Mouse (Mus musculus) MN1 (cell line): ENCODE data around the gene Spata31d1d.
"Not testable (repeated sequence)": the region's sequence is repeated elsewhere in the genome, so short reads cannot be mapped to it uniquely, and the experiment has no call there.

ENCODE experiments used
- DNase-seq: peaks from one replicate; pipeline ENCODE4 v3.0.0-alpha.2; 2016; ENCODE audit warnings: low spot score

Spata31d1d gene

DNA sequence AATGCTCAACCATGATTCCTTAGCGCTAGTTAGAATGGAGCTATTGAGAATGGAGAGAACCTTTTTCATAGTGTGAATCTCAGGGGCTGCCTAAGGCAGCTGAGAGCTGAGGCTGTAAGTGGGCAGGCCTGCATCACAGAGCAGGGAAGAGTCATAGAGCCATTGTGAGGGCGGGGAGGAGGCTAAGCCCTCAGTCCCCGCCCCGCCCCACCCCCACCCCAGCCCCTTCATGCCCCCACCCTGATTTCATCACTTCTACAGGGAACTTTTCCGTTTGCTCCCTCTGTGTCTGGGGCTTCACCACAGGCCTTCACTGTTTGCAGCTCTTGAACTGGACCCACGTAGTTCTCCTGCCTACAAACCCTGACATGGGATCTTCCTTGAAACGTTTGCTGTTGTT is at the start of gene Spata31d1d:
Spata31d1d (minus strand) TSS at position 101 of the 400 bp plus-strand sequence.
- DNase-seq, result no peak

DNA sequence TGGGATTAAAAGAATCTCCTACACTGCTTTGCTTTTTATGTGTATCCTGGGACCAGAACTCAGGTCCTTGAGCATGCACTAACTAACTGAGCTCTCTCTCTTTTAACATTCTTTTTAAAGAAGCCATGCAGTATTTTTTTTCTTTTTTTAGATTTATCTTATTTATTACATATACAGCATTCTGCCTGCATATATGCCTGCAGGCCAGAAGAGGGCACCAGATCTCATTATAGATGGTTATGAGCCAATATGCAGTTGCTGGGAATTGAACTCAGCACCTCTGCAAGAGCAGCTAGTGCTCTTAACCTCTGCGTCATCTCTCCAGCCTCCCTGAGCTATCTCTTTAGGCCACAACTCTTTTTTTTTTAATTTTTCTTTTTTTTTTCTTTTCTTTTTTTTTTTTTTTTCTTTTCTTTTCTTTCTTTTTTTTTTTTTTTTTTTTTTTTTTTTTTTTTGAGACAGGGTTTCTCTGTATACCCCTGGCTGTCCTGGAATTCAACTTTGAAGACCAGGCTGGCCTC is 48.3 kb upstream of the Spata31d1d start:
- not testable (repeated sequence) for DNase-seq

DNA sequence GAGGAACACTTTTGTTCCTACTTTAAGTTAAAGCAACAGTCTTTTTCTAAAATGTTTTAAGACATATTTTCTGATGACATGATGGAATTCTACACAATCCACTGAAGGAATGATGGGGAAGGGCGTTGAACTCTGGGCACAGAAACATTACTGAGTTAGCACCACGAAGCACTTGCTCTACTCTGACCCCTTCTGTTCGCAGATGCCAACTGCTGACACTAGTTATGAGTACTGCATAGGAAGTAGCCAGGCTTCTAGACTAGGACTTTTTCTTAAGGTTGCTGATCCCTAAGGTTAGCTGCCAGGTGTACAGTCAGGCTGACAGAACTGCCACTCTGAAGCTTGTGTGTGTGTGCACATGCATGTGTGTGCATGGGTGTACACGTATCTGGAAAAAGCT is 47.7 kb upstream of the Spata31d1d start:
- no peak for DNase-seq

DNA sequence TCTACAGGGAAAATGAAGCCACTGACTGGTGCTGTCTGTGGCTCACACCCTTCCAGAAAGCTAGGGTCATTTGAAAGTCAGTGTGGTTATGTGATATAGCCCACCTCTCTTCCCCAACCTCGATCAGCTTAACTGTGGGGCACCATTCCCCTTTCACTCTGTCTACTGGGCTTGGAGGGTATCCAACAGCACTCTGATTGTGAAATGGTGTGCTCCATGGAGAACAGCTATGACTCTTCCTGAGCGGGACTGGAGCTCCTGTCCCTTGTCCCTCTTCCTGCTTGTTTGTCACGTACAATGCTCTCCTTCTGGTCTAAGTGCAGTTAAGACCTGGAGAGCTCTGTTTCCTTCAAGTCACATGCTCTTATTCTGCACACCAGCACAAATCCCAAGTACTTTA is 43.6 kb upstream of the Spata31d1d start:
- DNase-seq, result no peak

DNA sequence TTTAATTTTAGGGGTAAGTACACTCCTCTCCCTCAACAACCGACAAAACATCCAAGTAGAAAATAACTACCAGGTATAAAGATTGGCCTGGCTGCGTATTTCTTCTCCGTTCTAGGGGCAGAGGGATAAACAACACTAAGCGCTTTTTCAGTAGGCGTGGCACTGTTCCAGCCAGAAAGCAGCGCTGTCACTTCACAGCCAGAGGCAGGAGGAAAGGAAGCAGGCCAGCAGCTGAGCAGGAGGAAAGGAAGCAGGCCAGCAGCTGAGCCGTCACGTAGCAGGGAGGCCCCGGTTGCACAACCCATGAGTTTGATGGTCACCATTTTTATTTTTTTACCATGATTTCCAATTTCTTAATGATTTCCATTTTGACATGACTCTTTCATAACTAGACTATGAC is 39.7 kb upstream of the Spata31d1d start:
- peak; percentile 85 for DNase-seq

DNA sequence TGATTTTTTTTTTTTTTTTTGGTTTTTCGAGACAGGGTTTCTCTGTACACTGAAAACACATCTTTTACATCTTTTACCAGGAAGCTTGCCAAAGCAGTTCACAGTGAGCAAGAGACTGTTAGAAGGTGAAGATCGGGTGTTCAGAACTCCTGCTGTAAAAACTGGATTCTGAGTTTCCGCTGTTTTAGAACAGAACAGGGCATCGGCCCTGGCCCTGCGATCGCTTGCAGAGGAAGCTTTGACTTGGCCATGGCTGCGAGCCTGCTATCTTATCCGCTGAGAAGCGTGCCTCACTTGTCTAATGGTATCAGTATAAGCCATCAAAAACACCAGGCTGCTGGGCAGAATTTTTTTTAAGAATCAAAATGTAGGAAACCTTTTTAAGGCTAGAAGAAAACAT is 39.3 kb upstream of the Spata31d1d start:
- no peak for DNase-seq

DNA sequence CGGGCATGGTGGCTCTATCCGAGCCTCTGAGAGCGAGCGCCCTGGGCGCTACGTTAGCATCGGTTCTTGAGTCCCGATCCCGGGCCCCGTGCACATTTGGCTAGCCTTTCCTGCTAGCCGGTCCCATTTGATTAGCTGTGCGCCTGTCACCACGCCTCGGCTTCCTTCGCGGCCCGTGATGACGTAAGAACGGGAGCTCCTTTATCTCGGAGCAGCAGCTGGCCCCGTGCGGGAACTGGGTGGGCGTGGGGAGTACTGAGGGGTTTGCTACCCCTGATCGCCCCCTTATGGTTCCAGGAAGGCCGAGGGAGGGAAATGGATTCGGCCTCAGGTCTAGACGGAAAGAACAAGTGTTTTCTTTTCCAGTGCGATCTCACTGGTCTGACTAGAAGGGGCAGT is 38.6 kb upstream of the Spata31d1d start:
- peak; percentile 88 for DNase-seq

DNA sequence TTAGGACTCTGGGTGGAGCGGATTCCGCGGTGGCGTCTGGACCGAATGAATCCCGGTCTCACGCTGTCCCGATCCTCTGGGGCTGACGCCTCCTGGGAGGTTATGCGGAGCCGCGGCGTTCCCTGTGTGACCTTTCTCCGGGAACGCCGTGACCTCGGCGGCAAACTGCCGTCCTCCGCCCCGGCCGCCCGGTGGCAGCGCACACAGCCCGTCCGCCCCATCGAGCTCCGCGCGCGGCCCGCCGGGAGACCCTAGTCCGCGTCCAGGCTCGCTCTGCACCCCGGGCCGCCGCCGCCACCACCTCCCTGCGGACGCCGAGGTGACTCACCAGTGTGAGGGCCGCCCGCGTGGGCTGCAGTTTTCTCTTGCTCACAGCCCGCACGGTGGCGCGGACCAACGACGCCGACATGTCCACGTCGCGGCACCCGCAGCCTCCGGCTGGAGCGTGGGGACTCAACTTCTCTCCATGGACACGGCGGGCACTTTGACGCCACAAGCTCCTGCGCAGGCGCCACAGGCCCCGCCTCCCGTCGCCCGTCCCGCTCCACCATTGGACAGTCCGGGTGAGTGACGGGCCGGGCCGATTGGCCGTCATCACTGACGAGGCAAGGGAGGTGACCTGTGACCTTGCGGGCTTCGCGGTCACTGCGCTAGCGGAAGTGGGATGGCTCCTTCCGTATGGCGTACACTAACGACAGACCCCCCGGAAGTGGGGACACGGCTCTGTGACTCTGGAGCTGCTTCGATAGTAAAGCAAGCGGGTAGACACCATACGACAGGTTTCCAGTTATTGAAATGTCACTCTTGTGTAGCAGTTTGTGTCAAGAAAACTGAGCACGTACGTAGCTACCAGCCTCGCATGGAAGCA is 38.0 kb upstream of the Spata31d1d start, which contains the start of gene Isca1:
Isca1 (minus strand) TSS at position 515 of the 868 bp plus-strand sequence.
- DNase-seq, result peak; percentile 95

DNA sequence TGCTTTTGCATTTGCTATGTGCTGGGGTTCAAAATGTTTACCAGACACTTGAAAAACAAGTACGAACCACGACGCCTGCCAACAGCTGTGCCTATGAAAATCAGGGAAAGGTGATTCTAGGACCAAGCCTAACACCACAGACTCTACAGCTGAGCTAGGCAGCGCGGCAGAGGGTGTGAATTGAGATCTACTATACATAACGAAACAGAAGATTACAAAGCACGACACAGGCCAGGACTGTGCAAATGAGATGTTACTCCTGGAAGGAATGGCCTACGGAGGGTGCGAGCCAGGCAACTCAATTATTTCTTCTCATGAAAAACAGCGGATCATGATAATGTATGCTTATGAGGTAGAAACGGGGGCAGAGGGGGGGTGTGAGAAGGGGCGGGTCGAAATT is 37.0 kb upstream of the Spata31d1d start:
- DNase-seq, result peak; percentile 14

DNA sequence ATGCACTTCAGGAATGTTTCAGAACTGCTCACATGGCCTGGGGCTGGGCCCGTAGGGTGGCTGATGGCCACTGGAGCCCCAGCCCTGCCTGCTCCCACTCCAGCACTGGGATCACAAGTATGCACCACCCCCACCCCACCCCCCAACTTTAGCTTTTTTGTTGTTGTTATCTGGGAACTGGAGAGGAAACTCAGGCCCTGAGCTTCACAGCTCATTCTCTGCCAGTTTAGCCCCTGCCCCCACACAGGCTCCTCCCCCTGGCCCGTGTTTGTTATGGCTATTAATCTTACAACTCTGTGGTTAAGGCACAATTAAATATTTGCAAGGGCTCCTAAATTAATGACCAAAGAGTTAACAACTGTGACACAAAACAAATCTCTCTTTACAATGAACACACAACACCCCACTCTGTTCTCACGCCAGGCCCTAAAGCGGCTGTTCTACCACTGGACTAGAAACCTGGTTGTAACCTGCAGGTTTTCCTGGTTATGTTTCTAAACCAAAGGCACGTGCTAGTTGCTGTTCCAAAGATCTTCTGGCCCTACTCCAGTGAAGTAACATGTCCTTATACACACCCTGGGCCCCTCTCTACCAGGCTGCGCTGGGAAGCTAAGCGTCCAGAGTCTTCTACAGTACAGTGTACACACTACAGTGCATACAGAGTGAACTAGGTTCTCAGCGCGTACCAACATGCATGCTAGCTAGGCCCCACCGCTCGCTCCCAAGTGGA is 35.4 kb upstream of the Spata31d1d start:
- DNase-seq, result no peak

DNA sequence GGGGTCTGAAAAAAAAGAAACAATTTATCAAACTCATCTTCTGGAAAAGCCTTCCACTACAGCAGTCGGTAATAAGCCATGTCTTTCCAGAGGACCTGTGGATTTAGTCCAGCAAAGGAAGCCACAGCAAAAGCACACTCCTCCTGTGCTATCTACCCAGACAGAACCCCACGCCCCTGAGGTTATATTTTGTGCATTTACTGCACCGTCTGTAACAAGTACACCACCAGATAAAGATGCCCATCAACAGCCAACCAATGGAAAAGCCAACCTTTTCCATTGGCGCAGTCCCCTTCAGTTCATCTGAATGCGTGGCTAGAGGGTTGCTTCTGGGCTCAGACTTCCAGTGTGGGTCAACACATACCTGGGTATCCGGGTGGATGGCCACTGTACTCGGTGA is 31.2 kb upstream of the Spata31d1d start:
- DNase-seq, result no peak

DNA sequence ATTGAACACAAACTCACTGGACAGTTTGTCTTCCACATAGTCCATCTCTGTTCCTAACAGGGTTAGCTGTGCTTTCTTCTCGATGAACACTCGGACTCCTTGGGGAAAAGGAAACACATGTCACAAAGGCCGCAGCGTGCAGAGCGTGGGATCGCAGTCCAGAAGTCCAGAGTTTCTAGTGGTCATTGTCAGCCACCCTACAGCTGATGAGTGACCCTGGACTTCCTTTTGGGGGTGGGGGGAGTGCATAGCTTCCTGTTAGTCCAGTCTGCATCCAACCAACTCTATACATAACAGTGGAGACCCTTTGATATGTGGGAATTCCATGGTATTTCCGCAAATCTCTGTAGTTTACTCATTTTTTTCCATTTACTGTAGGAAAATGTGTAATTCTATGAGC is 25.4 kb upstream of the Spata31d1d start:
- DNase-seq, result no peak

DNA sequence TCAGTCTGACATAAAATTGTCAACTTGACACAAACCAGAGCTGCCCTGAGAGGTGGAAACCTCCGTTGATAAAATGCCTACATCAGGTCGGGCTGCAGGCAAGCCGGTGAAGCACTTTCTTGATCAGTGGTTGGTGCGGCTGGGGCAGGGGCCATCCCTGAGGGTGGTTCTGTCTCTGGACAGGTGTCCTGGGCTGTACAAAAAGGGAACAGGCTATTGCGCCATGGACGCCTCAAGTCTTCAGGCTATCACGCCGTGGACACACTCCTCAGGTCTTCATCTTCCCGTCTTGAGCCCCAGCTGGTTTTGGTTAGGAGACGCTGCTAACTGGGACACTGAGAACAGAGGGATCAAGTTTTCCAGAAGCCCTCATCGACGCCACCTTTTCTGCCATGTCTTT is 18.8 kb upstream of the Spata31d1d start:
- DNase-seq, result no peak

DNA sequence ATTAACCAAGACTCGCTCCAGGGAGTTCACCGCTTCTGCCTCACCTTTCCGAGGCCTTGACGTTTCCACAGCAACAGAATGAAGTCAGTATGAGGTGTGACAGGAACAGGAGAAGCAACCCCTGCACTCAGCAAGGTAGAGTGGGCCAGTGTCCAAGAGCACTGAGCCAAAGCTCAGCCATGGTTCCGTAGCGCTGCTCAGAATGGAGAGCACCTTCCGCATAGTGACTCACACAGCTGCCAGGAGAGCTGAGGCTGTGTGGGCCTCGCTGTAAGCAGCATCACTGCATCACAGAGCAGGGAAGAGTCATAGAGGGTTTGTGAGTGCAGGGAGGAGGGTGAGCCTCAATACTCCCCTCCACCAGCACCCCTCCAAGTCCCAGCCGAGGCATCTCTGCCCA is 15.2 kb upstream of the Spata31d1d start, which contains the start of gene 1700014D04Rik:
1700014D04Rik (minus strand) TSS at position 42 of the 400 bp plus-strand sequence.
- DNase-seq, result no peak

DNA sequence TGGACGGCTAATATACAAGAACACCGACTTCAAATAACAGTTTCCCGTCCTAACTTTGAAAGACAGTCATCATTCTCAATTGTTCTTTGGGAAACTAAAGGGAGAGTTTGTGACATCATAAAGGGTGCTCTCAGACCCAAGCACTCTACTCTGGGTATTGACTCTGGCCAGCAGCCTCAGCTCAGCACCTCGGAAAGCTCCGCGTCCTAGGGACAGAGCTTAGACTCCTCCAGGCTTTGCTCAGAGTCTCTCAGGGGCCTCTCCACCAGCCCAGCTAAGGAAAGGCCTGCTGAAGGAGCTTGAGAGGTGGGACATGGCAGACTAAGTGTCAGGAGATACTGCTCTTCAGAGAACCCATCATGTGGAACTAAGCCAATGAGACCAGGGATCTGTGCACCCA is 14.6 kb upstream of the Spata31d1d start:
- no peak for DNase-seq

DNA sequence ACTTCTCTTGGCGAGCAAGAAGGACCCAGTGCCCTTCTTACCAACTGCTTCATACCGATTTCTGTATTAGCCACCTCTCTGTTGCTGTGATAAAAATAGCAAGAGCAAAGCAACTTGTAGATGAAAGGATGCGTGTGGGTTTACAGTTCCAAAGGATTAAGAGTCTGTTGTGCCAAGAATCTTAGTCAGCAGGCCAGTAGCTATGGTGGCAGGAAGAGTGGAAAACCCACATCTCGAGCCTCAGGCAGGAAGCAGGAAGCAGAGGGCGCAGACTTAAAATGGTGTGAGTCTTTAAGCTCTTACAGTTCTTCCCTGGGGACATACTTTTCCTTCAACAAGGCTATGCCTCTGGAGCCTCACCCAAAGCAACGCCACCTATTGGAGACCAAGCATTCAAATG is 13.9 kb upstream of the Spata31d1d start:
- no peak for DNase-seq

DNA sequence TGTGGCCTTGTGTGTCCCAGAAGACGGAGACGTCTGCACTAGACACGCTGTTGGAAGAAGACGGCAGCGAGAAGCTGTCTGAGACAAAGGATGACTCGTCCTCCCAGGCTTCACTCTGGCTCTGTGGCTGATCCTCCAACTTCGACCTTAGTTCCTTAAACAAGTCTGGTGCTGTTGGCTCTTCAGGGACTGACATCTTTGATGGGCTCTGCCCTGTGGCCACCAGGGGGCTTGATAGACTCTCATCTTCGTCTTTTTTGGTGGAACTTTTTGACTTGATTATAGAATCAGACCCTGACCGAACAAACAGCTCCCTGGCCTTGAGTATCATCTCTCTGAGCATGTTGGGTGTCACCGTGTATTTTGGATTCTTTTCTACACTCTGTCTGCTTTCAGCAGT is 10.1 kb upstream of the Spata31d1d start:
- no peak for DNase-seq

DNA sequence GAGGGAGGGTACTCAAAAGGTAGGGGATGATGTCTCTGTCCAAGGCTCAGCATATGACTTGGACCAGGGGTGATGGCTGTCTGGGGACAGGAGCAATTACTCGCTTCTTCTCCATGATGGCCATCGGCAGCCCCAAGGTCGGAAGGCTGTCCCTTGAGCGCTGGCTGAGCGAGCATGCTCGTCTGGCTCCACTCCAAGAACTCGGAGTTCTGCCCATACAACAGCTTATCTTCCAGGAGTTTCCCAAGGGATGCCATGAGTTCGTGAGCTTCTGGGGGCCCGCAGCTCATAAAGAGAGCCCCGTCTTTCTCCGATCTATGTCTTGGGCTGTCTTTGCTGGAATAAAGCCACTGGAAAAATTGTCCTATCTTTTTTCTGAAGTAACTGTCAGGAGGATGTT is 9.5 kb upstream of the Spata31d1d start:
- no peak for DNase-seq

DNA sequence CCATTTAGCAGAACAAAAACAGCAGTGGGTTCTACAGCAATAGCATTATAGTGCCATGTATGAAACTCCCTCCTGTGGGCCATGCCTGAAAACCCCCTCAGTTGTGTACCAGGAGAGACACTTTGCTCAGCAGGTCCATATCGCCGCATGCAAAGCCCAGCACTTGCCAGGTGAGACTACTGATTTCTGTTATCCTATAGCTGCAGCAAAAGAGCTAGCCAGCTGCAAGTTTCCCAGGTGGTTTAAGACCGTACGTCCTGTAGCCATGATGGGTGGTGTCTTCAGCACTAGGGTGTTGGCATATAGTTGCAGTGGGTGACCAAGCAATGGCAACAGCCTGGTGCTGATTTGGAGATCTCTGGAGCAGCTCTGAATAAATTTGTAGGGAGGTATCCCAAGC is 7.8 kb upstream of the Spata31d1d start:
- DNase-seq, result no peak

DNA sequence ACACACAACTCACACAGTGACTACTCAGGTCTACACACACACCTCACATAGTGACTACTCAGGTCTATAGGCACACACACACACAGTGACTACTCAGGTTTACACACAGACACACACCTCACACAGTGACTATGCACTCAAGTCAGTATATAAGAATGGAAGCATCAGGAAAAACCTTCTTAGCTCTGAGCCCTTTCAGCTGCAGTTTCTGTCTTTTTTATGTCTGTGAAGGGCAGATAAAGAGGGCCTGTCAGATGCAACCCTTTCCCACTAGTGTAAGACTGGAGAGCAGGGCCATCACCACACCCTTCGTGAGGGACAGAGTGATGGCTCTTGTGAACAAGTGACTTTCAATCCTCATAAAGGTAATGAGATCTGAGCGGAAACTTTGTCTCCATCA is 6.9 kb upstream of the Spata31d1d start:
- no peak for DNase-seq

DNA sequence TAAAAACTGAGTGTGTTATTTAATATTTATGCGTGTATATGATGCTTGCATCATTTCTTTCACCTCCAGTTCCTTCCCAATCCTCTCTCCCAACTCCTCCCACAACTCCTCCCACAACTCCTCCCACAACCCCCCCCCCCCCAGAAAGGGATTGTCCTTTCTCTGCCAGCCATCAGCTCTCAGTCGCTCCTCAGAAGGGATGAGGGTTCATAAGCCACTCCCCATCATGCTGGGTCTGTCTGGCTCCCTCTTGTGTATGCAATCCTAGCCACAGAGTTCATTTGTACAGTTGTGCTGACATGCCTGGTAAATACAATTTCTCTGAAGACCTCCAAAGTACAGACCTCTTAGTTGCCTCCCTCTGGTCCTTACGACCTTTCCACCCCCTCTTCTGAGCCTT is 3.6 kb upstream of the Spata31d1d start:
- DNase-seq, result peak; percentile 19

DNA sequence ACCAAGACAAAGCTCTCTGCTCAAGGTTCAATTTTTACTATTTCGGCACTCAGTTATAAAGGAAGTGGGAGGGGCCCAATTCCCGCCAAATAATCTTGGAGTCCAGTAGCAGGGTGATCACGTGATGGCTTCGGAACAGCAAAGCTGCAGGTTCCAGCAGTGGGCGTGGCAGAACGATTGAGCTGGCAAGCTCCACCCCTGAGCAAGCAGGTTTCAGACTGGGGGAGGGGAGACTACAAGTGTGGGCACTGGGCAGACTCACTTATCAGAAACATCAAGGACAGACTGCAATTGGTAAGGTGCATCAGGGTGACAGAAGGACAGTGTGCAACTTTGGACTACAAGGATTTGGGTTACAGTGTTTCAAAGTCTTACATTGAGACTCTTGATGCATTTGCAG is 2.8 kb upstream of the Spata31d1d start:
- not testable (repeated sequence) for DNase-seq

DNA sequence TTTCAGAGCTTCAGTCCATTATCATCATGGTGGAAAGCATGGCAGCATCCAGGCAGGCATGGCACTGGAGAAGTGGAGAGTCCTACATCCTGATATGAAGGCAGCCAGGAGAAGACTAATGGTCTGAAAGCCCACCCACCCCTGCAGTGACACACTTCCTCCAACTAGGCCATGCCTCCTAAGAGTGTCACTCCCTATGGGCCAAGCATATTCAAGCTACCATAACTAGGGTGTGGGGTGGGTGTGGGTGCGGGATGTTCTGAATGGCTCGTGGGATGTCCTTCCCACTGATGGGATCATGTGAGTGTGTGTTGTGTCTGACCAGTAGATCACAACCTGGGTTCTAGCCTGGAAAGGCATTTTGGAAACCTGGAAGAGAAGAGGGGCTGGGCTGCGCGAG is 2.4 kb upstream of the Spata31d1d start:
- no peak for DNase-seq
